Mouse (Mus musculus): ENCODE results near the gene Med12. TPM values are rescaled to one million over a fixed set of nuclear protein-coding genes. Genes with fewer than 3 reads are reported as not detected.

The Med12 gene
- 34.3 and 48.1 TPM in 2 replicates for total RNA-seq (2017)

DNA sequence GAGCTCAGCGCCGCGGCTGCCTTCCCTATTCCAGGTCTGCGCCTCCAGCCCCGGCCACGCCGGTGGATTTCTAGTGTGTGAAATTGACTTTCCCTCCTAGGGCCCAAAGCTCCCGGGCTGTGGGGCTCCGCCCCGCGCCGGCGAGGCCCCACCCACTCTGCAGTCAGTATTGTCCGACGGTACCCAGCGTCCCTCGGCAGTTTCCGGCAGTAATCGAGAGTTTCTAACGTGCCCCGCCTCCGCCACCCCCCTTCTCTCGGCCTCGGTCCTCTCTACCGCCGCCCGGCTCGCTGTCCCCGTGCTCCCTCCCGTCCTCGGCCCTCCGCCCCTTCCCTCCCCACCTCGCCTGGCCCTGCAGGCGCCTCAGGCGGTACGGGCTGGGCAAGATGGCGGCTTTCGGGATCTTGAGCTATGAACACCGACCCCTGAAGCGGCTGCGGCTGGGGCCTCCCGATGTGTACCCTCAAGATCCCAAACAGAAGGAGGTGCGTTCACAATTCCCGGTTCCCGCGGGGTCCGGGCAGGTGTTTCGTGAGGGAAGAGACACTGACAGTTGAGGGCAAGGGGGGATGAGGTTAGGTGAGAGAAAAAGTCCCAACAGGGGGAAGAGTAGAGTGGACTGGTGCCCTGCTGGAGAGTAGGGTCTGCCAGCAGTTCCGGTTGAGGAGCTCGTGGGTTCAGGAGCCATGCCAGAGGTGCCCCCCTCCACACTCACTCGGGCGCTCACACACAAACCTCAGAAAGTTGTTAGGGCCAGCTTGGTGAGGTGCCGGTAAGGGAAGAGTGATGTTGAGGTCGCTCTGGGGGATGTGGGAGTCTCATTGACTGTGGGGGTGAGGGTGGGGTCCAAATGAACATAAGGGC, at the start of gene Med12:
Gene Med12, plus strand, starts transcription at position 156 of the 864 bp plus-strand sequence.
- ATAC-seq (replicated peaks in 1 of 2; ENCODE audit: insufficient read depth in 1 of 2, low FRiP score in 2 of 2, low TSS enrichment in 1 of 2, low read depth in 1 of 2, poor library complexity in 2 of 2, severe bottlenecking in 2 of 2), result peak; percentile 96 to 99

DNA sequence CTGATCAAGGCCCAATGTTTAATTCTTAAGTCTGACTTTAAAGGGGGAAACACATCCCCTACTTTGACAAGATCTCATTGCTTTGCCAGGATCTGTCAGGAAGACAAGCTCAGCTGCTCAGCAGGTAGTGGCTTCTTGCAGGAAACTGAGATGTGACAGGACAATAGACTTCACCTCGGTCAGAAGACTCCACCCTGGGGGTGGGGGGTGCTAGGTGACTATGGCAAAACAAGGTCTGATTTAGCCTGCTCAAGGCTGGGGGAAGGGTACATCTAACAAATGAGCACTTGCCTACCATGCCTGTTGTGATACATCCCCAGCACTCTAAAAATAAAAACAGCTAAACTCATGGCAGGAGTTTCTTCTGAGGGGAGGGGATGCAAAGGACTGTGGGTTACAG, 28.8 kb upstream of the Med12 start:
- no peak for ATAC-seq (replicated peaks in 1 of 2; ENCODE audit: insufficient read depth in 1 of 2, low FRiP score in 2 of 2, low TSS enrichment in 1 of 2, low read depth in 1 of 2, poor library complexity in 2 of 2, severe bottlenecking in 2 of 2)

DNA sequence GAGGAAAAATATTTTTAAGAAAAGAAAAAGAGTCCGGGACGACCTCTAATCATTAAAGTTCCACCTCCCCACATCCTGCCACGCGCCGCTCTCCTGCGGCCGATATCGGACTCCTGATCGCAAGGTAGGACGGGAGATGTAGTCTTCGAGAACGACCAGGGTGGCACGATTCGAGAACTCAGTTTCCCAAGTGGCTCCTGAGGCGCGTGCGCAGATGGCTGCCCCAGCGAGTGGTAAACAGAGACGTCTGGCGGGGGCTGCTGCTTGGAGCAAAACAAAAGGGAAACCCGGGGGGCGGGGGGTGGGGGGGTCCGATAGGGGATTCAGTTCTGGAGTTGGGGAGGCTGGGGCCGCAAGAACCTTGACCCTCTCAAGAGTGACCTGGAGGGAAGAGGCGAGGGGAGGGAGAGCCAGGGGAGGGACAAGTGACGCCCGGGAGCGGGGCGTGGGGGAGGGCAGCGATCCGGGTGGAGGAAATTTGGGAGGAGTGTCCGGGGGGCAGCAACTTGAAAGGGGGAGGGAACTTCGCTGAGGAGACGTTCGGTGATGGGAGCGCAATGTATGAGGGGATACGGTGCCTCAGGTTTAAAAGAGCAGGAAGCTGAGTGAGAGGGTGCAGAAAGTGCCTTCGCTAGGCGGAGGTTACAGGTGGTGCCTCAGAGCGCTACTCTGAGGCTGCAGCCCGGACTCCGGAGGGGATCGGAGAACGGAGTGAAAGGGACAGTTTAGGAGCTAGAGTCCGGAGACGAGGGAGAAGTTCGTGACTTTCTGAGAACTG, 19.7 kb upstream of the Med12 start, which contains the start of gene Foxo4:
Gene Foxo4, plus strand, starts transcription at position 577 of the 778 bp plus-strand sequence.
- peak; percentile 87 to 88 for ATAC-seq (replicated peaks in 1 of 2; ENCODE audit: insufficient read depth in 1 of 2, low FRiP score in 2 of 2, low TSS enrichment in 1 of 2, low read depth in 1 of 2, poor library complexity in 2 of 2, severe bottlenecking in 2 of 2)

DNA sequence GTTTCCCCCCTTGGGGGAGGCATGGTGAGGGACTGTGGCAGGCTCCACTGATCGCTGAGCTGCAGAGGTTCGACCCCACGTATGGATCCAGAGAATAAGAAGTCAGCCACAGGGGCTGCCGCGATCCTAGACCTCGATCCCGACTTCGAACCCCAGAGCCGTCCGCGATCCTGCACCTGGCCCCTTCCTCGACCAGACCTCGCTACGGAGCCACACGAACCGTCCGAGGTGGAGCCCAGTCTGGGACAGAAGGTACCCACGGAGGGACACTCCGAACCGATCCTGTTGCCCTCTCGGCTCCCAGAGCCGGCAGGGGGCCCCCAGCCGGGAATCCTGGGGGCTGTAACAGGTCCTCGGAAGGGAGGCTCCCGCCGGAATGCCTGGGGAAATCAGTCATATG, 19.1 kb upstream of the Med12 start:
- 0 out of 4 replicates have a peak, but pooled peaks of 1 of the 2 experiments have one; percentile 17 for ATAC-seq (replicated peaks in 1 of 2; ENCODE audit: insufficient read depth in 1 of 2, low FRiP score in 2 of 2, low TSS enrichment in 1 of 2, low read depth in 1 of 2, poor library complexity in 2 of 2, severe bottlenecking in 2 of 2)

DNA sequence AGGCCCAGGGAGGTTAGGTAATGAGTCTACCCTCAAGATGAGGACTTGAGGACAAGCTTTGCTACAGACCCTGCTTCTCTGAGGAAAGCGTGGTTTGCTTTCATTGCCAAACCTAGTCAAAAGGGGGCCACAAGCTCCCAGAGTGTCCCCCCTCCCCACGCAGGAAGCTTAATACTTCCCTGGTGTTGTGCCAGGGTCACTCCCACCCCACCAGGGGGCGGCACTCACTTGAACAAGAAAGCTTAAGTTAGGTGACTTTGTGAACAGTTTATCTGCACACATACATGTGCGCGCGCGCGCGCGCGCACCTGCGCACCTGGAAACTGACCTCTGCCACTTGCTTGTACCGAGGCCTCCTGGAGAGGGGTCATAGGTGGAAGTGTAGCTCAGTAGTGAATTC, 17.2 kb upstream of the Med12 start:
- no peak for ATAC-seq (replicated peaks in 1 of 2; ENCODE audit: insufficient read depth in 1 of 2, low FRiP score in 2 of 2, low TSS enrichment in 1 of 2, low read depth in 1 of 2, poor library complexity in 2 of 2, severe bottlenecking in 2 of 2)

DNA sequence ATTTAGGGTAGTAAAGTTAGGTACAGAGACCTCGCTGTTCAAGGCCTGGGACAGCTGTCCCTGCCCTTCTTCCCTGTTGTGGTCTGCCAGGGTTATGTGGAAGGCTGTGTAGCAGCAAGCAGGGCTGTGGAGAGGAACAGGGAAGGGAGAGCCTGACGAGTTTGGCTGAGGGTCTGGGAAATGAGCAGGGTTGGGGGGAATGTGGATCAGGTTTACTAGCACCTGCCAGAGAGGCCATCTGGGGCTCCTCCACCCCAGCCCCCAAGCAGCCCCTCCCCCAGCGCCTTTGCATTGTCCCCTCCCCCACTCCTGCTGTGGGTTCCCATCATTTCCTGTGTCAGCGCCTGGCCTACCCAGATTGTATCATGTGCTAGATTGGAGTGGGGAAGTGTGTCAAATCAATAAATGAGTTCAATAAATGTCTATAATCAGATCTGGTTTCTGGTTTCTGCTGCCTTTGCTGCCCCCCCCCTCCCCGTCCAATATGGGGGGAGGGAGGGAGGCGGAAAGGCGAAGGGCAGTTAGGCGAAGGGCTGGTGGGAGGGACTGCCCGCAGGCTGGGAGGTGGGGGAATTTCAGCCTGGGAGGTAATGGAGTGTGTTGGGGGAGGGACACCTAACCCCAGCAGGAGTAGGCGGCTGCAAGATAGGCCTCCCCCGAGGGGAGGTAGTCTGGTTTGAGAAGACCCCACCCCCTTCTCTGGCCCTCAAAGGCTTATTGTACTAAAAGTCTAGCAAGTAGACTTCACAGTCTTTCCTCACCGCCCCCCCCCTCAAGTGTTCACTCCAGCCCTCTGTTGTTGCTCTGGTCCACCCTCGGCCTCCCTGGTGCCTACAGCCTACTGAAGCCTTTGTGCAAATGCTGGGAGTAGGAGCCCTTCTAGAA, 13.1 kb upstream of the Med12 start:
- ATAC-seq (replicated peaks in 1 of 2; ENCODE audit: insufficient read depth in 1 of 2, low FRiP score in 2 of 2, low TSS enrichment in 1 of 2, low read depth in 1 of 2, poor library complexity in 2 of 2, severe bottlenecking in 2 of 2), result peak in 1 of 2 experiments; percentile 39; a peak in 1 of 4 replicates

DNA sequence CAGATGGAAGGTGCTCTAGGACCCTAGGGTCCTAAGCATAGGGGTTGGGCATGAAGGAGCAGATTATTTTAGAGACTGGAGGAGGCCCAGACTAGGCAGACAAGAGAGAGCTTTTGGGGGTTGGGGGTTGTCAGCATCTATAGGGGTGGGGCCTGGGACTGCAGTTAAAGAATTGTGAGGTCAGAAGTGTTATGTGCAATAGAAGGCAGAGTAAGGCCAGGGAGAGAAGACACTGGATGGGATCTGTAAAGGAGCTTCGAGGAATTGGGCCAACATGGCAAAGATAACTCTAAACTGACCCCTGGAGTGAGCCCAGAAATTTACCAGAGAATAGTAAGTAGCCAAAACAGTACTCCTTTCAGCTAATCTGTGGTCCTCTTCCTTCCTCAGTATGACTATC, 9.9 kb upstream of the Med12 start, which contains the start of gene Gm614:
Gene Gm614, minus strand, starts transcription at position 101 of the 400 bp plus-strand sequence.
- ATAC-seq (replicated peaks in 1 of 2; ENCODE audit: insufficient read depth in 1 of 2, low FRiP score in 2 of 2, low TSS enrichment in 1 of 2, low read depth in 1 of 2, poor library complexity in 2 of 2, severe bottlenecking in 2 of 2), result no peak

DNA sequence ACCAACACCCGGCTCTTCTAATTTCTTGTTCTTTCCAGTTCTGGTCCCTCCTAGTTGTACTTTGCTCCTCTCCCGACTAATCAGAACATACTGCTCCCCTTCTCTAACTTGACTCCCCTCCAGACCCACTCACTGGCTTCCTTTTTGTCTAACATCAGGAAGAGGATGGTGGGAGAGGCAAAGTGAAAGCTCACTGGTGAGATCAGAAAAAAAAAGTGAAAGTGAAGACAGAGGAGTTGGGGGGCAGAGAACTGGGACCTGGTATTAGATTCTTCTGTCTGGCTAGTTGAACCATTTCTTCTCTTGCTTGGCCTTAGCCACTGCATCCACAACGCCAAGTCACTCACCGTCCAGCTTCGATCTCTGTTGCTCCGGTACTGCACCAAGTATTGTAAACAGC, 7.2 kb upstream of the Med12 start:
- no peak for ATAC-seq (replicated peaks in 1 of 2; ENCODE audit: insufficient read depth in 1 of 2, low FRiP score in 2 of 2, low TSS enrichment in 1 of 2, low read depth in 1 of 2, poor library complexity in 2 of 2, severe bottlenecking in 2 of 2)

DNA sequence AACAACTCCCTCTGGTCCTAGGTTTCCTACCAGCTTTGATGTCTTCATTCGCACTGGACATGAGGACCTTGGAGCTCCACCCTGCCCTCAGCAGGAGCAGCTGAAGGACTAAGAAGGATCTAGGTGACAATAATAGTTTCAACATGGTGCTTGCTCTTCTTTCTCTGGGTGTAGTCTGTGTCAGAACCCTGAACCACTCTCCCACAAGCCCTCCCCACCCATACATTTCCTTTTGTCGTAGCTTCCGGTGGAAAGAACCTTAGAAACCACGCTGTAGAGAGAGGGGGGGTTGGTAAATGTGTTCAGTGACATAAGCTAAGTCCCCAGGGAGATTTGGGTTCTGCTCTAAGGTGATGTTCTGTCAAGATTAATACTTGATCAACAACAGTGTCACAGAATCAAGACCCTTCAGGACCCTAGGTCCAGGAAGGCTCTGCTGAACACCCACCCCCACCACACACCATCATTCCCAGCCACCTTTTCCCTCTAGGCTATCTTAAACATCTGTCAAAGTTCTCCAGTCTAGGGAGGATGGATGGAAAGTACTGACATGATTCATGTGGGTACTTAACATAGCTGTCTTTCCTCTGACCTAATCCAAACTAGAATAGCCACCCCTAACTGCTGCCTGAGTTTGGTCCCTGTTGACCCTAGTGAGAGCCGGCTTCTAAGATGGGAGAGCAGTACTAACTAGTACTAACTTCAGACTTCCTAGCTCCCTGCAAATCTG, 5.6 kb upstream of the Med12 start, which contains the start of gene Il2rg:
Gene Il2rg, minus strand, starts transcription at position 231 of the 730 bp plus-strand sequence.
- ATAC-seq (replicated peaks in 1 of 2; ENCODE audit: insufficient read depth in 1 of 2, low FRiP score in 2 of 2, low TSS enrichment in 1 of 2, low read depth in 1 of 2, poor library complexity in 2 of 2, severe bottlenecking in 2 of 2), result peak; percentile 80 to 86

DNA sequence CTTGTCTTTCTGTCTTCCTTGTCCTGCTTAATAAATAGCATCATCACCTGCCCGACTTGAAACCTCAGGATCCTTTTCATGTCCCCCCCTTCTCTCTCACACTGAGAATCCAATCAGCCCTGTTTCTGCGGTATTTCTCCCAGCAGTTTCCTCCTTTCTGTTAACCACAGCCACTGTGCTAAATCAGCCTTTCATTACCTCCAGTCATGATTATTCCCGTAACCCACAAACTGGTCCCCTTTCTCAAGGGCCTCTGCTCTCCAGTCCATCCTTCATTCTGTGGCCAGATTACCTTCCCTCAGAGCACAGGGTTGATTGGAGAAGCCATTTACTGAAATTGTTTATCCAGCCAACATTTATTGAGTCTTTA, 5.1 kb upstream of the Med12 start, which contains the start of gene Gm20489:
Gene Gm20489, minus strand, starts transcription at position 269 of the 370 bp plus-strand sequence.
- ATAC-seq (replicated peaks in 1 of 2; ENCODE audit: insufficient read depth in 1 of 2, low FRiP score in 2 of 2, low TSS enrichment in 1 of 2, low read depth in 1 of 2, poor library complexity in 2 of 2, severe bottlenecking in 2 of 2), result peak; percentile 35 to 41

DNA sequence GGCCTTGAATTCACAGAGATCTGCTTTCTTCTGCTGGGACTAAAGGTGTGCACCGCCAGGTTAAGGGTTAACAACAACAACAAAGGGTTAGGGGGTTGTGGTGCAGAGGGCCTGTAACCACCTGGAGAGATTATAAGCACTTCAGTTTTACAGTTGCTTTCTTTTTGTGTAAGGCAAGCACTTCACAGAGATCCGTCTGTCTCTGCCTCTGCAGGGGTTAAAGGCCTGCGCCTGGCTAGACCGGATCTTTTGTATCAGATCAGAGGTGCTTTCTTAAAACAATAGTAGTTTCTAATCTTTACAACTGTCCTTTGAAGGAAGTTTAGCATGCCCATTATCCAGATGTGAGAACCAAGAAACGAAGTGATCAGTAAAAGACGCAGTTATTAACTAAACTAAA, 420 bp upstream of the Med12 start:
- ATAC-seq (replicated peaks in 1 of 2; ENCODE audit: insufficient read depth in 1 of 2, low FRiP score in 2 of 2, low TSS enrichment in 1 of 2, low read depth in 1 of 2, poor library complexity in 2 of 2, severe bottlenecking in 2 of 2), result no peak

DNA sequence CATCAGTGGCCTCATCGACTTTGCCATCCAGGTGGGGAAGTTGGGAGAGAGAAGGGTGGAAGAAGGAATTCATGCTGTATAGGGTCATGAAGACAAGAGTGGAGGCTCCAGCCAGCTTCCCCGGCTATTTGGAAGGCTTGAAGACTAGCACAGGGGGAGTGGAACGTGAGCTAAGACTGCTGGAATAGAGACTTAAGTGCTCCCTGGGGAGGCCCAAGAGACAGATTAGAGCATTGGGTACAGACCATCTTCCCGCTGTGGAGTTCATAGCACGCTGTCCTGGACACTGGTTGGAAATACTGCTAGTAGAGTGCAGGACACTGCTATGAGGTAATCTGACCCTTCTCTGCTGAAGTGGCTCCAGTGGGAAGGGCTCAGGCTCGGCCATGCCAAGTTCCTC, 9.0 kb downstream of the Med12 start:
- ATAC-seq (replicated peaks in 1 of 2; ENCODE audit: insufficient read depth in 1 of 2, low FRiP score in 2 of 2, low TSS enrichment in 1 of 2, low read depth in 1 of 2, poor library complexity in 2 of 2, severe bottlenecking in 2 of 2), result no peak

DNA sequence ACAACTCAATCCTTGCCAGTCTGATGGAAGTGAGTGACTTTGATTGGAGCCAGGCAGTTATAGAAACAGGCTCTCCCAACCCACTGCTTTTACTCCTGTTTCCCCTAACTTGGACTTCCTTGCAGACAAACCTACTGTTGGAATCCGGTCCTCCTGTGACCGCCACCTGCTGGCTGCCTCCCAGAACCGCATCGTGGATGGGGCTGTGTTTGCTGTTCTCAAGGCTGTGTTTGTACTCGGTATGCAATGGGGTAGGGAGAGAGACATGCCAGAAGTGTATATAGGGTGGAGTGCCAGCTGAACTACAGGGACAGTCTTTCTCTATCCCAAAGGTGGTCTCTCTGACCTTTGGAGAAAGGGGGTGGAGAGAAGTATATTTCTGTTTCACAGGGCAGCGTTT, 11.7 kb downstream of the Med12 start:
- ATAC-seq (replicated peaks in 1 of 2; ENCODE audit: insufficient read depth in 1 of 2, low FRiP score in 2 of 2, low TSS enrichment in 1 of 2, low read depth in 1 of 2, poor library complexity in 2 of 2, severe bottlenecking in 2 of 2), result peak; percentile 45 to 62; a peak in 1 of 4 replicates

DNA sequence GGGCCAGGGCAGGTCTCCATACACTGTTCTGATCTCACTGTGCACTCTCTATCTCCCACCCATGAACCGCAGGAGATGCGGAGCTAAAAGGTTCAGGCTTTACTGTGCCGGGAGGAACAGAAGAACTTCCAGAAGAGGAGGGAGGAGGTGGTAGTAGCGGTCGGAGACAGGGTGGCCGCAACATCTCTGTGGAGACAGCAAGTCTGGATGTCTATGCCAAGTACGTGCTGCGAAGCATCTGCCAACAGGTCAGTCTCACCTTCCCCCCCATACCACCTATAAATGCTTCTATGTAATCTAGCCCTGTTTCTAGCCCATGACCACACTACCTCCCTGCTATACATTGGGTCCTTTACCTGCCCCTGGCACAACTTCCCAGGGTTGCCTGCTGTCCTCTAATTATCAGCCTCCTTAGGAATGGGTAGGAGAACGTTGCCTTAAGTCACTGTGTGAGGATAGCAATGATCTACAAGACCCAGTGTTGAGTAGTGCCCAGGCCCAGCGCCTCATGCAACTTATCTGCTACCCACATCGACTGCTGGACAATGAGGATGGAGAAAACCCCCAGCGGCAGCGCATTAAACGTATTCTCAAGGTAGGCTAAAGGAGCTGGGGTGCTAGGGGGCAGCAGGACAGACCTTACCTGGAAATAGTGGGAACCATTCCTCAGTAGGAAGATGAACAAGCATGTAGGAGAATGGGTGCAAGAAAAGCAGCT, 12.3 kb downstream of the Med12 start:
- no peak for ATAC-seq (replicated peaks in 1 of 2; ENCODE audit: insufficient read depth in 1 of 2, low FRiP score in 2 of 2, low TSS enrichment in 1 of 2, low read depth in 1 of 2, poor library complexity in 2 of 2, severe bottlenecking in 2 of 2)

DNA sequence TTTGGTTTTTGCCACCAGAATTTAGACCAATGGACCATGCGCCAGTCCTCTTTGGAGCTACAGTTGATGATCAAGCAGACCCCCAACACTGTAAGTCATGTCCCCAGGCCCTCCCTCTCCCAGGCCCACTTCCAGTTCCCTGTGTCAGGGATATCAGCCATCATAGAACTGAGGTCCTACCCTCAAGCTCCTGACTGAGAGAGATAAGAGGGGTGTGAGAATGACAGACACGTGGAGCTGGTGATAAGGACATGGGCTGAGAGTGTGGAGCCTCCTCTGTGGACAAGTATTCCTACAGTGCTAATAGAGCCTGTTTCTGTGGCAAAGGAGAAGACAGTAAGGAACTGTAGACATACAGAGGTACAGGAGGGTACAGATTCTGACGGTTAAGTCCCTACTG, 13.7 kb downstream of the Med12 start:
- ATAC-seq (replicated peaks in 1 of 2; ENCODE audit: insufficient read depth in 1 of 2, low FRiP score in 2 of 2, low TSS enrichment in 1 of 2, low read depth in 1 of 2, poor library complexity in 2 of 2, severe bottlenecking in 2 of 2), result no peak; a peak in 1 of 4 replicates

DNA sequence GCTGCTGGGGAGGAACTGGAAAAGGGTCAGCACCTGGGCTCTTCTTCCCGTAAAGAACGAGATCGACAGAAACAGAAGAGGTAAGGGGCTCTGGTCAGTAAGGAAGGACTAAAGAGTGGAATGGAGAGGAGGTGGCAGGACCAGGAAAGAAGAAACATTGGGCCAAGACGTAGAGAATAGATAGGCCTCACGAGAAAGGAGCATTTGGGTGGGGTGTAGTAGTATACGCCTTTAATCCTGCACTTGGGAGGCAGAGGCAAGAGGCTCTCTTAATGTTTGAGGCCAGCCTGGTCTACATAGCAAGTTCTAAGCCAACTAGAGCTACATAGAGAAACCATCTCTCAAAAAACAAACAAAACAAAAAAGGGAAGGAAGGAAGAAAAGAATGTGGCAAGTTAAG, 14.6 kb downstream of the Med12 start:
- no peak for ATAC-seq (replicated peaks in 1 of 2; ENCODE audit: insufficient read depth in 1 of 2, low FRiP score in 2 of 2, low TSS enrichment in 1 of 2, low read depth in 1 of 2, poor library complexity in 2 of 2, severe bottlenecking in 2 of 2)

Data from hematopoietic stem cell, adult 5-6 weeks (primary cell).